Mouse (Mus musculus): Measurements from ENCODE around the gene Dcaf17. TPM values are rescaled to one million over a fixed set of nuclear protein-coding genes. Genes with fewer than 3 reads are reported as not detected.

Gene Dcaf17
- polyA plus RNA-seq, 1 experiment from 2014 or later: 43.3 TPM

DNA sequence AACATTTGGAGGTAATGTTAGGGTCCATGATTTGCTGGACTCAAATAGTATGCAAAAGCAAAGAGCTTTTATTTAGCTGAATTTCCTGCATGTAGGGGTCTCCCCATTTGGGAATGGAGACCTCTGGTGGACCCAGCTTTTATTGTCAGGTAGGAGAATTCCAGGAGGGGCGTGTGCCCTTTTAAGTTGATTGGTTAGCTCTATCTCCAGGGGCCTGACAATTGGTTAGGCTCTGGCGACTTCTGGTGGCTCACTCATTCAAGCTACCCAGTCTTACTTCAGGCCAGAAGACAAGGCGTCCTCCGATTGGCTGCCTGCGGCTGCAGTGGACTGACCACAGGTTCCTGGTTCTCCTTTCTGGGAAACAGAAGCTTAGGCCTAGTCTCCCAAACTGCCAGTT lies 28.3 kb upstream of the Dcaf17 start:
- Histone ChIP-seq H3K27me3 (replicated peaks; ENCODE audit: control insufficient read depth, insufficient read depth, low read length) (no peaks in the 10 kb centered on the region), H3K27ac (ENCODE audit: low read length) (no peak overlapping the region), H3K4me3 (replicated peaks; ENCODE audit: low read length) (no peak overlapping the region), H3K4me1 (replicated peaks; ENCODE audit: control insufficient read depth, insufficient read depth, low read length) (peaks cover 7% of the 10 kb centered on the region), H3K9ac (replicated peaks; ENCODE audit: low read depth, low read length) (no peak overlapping the region), H3K4me2 (ENCODE audit: low read length) (no peak overlapping the region), H3K9me3 (ENCODE audit: control insufficient read depth, low read length) (no peaks in the 10 kb centered on the region), H3K36me3 (ENCODE audit: control insufficient read depth, insufficient read depth) (no peaks in the 10 kb centered on the region)
- WGBS: 44% methylated on average over 5 of the region's 5 CpGs
- peak; percentile 38; the same call in 1 of the 2 replicates for ATAC-seq

- H3K36me3 ChIP-seq (ENCODE audit: control insufficient read depth, insufficient read depth): no peaks in the 10 kb centered on the region
- no peak overlapping the region for H3K4me3 ChIP-seq (replicated peaks; ENCODE audit: low read length)
- WGBS: 97% methylated on average over 9 of the region's 9 CpGs
- no peaks in the 10 kb centered on the region for H3K9me3 ChIP-seq (ENCODE audit: control insufficient read depth, low read length)
- no peak overlapping the region for H3K9ac ChIP-seq (replicated peaks; ENCODE audit: low read depth, low read length)
- no peaks in the 10 kb centered on the region for H3K27me3 ChIP-seq (replicated peaks; ENCODE audit: control insufficient read depth, insufficient read depth, low read length)
- H3K4me1 ChIP-seq (replicated peaks; ENCODE audit: control insufficient read depth, insufficient read depth, low read length): peaks cover 10% of the 10 kb centered on the region; the same call in 1 of the 2 replicates
- H3K4me2 ChIP-seq (ENCODE audit: low read length): no peak overlapping the region
- no peak overlapping the region for H3K27ac ChIP-seq (ENCODE audit: low read length)
- no peak for ATAC-seq
Observed at GRCm38 (mm10) chr2:71027631-71028030, 27.5 kb upstream of the Dcaf17 start.

DNA sequence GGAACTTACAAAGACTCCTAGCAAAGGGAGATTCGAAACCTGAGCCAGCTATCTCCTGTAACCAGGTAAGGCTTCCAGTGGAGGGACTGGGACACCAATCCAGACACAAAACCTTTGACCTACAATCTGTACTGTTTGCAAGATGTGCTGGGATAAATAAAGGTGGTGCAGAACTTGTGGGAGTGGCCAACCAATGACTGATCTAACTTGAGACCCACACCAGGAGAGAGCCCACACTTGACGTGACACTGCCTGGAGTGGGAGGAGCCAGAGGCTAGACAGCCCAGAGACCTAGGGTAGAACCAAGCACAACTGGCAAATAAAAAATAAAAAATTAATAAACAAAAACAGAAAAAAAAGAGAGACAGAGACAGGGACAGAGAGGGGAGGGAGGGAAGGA lies 24.5 kb upstream of the Dcaf17 start:
- Histone ChIP-seq H3K4me2 (ENCODE audit: low read length) (no peak overlapping the region), H3K4me3 (replicated peaks; ENCODE audit: low read length) (no peak overlapping the region), H3K4me1 (replicated peaks; ENCODE audit: control insufficient read depth, insufficient read depth, low read length) (peaks cover 33% of the 10 kb centered on the region), H3K27ac (ENCODE audit: low read length) (no peak overlapping the region), H3K36me3 (ENCODE audit: control insufficient read depth, insufficient read depth) (no peaks in the 10 kb centered on the region), H3K9me3 (ENCODE audit: control insufficient read depth, low read length) (no peaks in the 10 kb centered on the region), H3K27me3 (replicated peaks; ENCODE audit: control insufficient read depth, insufficient read depth, low read length) (no peaks in the 10 kb centered on the region), H3K9ac (replicated peaks; ENCODE audit: low read depth, low read length) (no peak overlapping the region)
- WGBS: 81% methylated on average over 2 of the region's 2 CpGs
- ATAC-seq: no peak

GRCm38 (mm10) chr2:71031973-71032794 lies 22.9 kb upstream of the Dcaf17 start:
- peak; percentile 69 for ATAC-seq
- no peaks in the 10 kb centered on the region for H3K27me3 ChIP-seq (replicated peaks; ENCODE audit: control insufficient read depth, insufficient read depth, low read length)
- H3K4me3 ChIP-seq (replicated peaks; ENCODE audit: low read length): no peak overlapping the region
- H3K4me2 ChIP-seq (ENCODE audit: low read length): peak overlapping the region; percentile 26; the same call in 1 of the 2 replicates
- peak overlapping the region; percentile 34; the same call in 1 of the 2 replicates for H3K27ac ChIP-seq (ENCODE audit: low read length)
- no peaks in the 10 kb centered on the region for H3K36me3 ChIP-seq (ENCODE audit: control insufficient read depth, insufficient read depth)
- 43% methylated on average over 18 of the region's 18 CpGs for WGBS
- H3K9me3 ChIP-seq (ENCODE audit: control insufficient read depth, low read length): no peaks in the 10 kb centered on the region
- H3K9ac ChIP-seq (replicated peaks; ENCODE audit: low read depth, low read length): no peak overlapping the region
- peaks cover 30% of the 10 kb centered on the region for H3K4me1 ChIP-seq (replicated peaks; ENCODE audit: control insufficient read depth, insufficient read depth, low read length)

GRCm38 (mm10) chr2:71033014-71033413 lies 22.1 kb upstream of the Dcaf17 start:
- ATAC-seq: no peak
- peaks cover 30% of the 10 kb centered on the region for H3K4me1 ChIP-seq (replicated peaks; ENCODE audit: control insufficient read depth, insufficient read depth, low read length)
- no peaks in the 10 kb centered on the region for H3K9me3 ChIP-seq (ENCODE audit: control insufficient read depth, low read length)
- WGBS: 94% methylated on average over 4 of the region's 4 CpGs
- no peak overlapping the region for H3K9ac ChIP-seq (replicated peaks; ENCODE audit: low read depth, low read length)
- H3K36me3 ChIP-seq (ENCODE audit: control insufficient read depth, insufficient read depth): no peaks in the 10 kb centered on the region
- no peak overlapping the region for H3K4me3 ChIP-seq (replicated peaks; ENCODE audit: low read length)
- H3K27ac ChIP-seq (ENCODE audit: low read length): no peak overlapping the region
- H3K27me3 ChIP-seq (replicated peaks; ENCODE audit: control insufficient read depth, insufficient read depth, low read length): no peaks in the 10 kb centered on the region
- no peak overlapping the region for H3K4me2 ChIP-seq (ENCODE audit: low read length)

- Histone ChIP-seq H3K27me3 (replicated peaks; ENCODE audit: control insufficient read depth, insufficient read depth, low read length) (no peaks in the 10 kb centered on the region), H3K4me2 (ENCODE audit: low read length) (no peak overlapping the region), H3K9me3 (ENCODE audit: control insufficient read depth, low read length) (no peaks in the 10 kb centered on the region), H3K4me3 (replicated peaks; ENCODE audit: low read length) (no peak overlapping the region), H3K4me1 (replicated peaks; ENCODE audit: control insufficient read depth, insufficient read depth, low read length) (peaks cover 30% of the 10 kb centered on the region), H3K9ac (replicated peaks; ENCODE audit: low read depth, low read length) (no peak overlapping the region), H3K36me3 (ENCODE audit: control insufficient read depth, insufficient read depth) (no peaks in the 10 kb centered on the region), H3K27ac (ENCODE audit: low read length) (no peak overlapping the region; the same call in 1 of the 2 replicates)
- 45% methylated on average over 8 of the region's 8 CpGs for WGBS
- no peak for ATAC-seq
Observed at GRCm38 (mm10) chr2:71033987-71034386, 21.1 kb upstream of the Dcaf17 start.

DNA sequence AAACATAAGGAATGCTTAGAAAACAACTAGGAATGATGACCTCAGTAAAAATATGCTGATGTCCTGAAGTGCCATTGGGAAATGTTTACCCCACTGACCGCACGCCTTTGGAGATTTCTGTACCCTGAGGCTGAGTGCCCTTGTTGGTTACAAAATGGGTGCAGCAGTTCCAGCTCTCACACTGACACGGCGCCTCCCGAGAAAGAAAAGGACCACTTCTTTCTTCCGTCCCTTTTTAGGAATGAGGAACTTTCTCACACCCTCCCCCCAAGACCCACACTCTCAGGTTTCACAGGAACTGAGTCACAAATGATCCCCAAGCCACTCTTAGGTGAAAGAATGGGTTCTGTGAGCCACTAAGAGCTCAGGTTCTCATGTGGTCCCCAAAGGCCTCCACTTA lies 17.7 kb upstream of the Dcaf17 start:
- H3K27me3 ChIP-seq (replicated peaks; ENCODE audit: control insufficient read depth, insufficient read depth, low read length): no peaks in the 10 kb centered on the region
- no peaks in the 10 kb centered on the region for H3K9me3 ChIP-seq (ENCODE audit: control insufficient read depth, low read length)
- WGBS: 82% methylated on average over 6 of the region's 6 CpGs
- no peak overlapping the region for H3K4me3 ChIP-seq (replicated peaks; ENCODE audit: low read length)
- no peak overlapping the region for H3K4me2 ChIP-seq (ENCODE audit: low read length)
- no peak for ATAC-seq
- no peak overlapping the region for H3K9ac ChIP-seq (replicated peaks; ENCODE audit: low read depth, low read length)
- no peak overlapping the region for H3K27ac ChIP-seq (ENCODE audit: low read length)
- no peaks in the 10 kb centered on the region for H3K36me3 ChIP-seq (ENCODE audit: control insufficient read depth, insufficient read depth)
- H3K4me1 ChIP-seq (replicated peaks; ENCODE audit: control insufficient read depth, insufficient read depth, low read length): peaks cover 29% of the 10 kb centered on the region

DNA sequence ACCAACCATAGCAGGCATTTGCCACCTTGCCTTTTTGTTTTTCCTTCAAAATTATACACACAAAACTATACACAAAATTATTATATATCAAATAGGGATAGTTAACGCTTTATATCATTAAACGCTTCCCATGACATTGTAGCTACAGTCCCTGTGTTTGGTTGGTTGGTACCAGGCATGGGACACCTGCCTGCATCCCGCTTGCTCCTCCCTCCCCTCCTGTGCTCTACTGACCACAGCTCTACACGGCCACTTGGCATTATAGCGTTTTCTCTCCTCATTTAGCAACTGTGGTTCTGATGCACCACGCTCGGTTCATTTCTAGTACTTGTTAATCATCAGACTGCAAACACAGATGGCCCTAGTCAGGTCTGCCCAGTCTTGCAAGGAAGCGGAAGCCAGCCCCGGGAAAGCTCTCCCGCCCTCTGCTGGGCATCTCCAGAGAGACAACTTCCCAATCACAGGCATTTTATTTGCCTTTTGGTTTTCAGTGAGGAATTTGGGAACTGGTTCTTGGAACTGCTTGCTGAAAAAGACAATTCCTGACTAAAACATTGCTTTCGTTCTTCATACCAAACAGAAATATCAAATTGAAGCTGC lies 15.5 kb upstream of the Dcaf17 start:
- WGBS: 39% methylated on average over 11 of the region's 11 CpGs
- peak; percentile 93 for ATAC-seq

DNA sequence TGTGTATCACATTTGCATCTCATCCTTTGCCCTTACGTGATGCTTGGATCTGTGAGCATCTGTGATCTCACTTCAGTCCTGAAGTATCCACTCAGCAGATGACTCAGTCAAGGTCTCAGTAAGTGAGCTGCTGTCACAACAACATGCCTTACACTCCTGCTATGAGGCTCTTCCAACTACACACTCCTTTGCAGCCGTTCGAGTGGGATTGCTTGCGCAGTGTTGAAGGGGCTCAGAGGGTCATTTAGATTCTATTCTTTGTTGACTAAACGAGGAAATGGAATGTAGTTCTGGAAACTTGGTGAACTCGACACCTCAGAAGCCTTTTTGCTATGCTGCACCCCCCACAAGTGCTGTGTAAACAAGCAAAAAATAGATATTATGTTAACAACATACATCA lies 9.0 kb upstream of the Dcaf17 start:
- H3K4me2 ChIP-seq (ENCODE audit: low read length): no peak overlapping the region
- no peaks in the 10 kb centered on the region for H3K36me3 ChIP-seq (ENCODE audit: control insufficient read depth, insufficient read depth)
- H3K9ac ChIP-seq (replicated peaks; ENCODE audit: low read depth, low read length): no peak overlapping the region
- WGBS: 65% methylated on average over 6 of the region's 6 CpGs
- H3K27ac ChIP-seq (ENCODE audit: low read length): no peak overlapping the region
- no peaks in the 10 kb centered on the region for H3K27me3 ChIP-seq (replicated peaks; ENCODE audit: control insufficient read depth, insufficient read depth, low read length)
- H3K4me3 ChIP-seq (replicated peaks; ENCODE audit: low read length): no peak overlapping the region
- no peak for ATAC-seq
- H3K4me1 ChIP-seq (replicated peaks; ENCODE audit: control insufficient read depth, insufficient read depth, low read length): no peaks in the 10 kb centered on the region
- H3K9me3 ChIP-seq (ENCODE audit: control insufficient read depth, low read length): no peaks in the 10 kb centered on the region

More for the DNA sequence above, 15.5 kb upstream of the Dcaf17 start:
- H3K9me3 ChIP-seq (ENCODE audit: control insufficient read depth, low read length): no peaks in the 10 kb centered on the region
- no peak overlapping the region for H3K27ac ChIP-seq (ENCODE audit: low read length)
- H3K4me3 ChIP-seq (replicated peaks; ENCODE audit: low read length): no peak overlapping the region
- peaks cover 13% of the 10 kb centered on the region for H3K4me1 ChIP-seq (replicated peaks; ENCODE audit: control insufficient read depth, insufficient read depth, low read length)
- H3K9ac ChIP-seq (replicated peaks; ENCODE audit: low read depth, low read length): no peak overlapping the region
- H3K27me3 ChIP-seq (replicated peaks; ENCODE audit: control insufficient read depth, insufficient read depth, low read length): no peaks in the 10 kb centered on the region
- H3K36me3 ChIP-seq (ENCODE audit: control insufficient read depth, insufficient read depth): no peaks in the 10 kb centered on the region
- H3K4me2 ChIP-seq (ENCODE audit: low read length): peak overlapping the region; percentile 21

All from forebrain, embryonic 16.5 days (tissue).